In the genomic region with DNA sequence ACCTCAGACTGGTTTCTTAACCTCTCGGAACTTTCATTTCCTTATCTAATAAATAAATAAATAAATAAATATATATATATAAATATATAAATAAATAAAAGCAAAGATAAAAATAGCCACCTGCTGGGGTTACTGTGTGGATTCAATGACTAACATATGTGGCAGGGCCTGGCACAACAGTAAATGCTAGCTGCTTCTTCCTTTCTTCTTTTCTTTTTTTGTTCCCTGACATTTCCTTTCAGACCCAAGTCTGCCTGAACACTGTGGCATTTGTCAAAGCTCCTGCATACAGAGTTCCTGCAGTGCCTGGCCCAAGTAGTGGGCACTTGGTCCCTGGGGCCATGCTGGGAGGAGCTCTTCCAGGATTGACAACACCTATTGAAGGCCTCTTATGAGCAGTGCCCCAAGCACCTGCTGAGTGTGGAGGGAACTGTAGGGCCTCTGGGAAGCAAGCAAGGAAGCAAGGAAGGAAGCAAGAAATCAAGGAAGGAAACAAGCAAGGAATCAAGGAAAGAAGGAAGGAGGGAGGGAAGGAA, we compare ENCODE assay signal across 12 mouse cellular contexts.
A peak's percentile ranks its signal among the peaks of the same experiment; 100 is the strongest.
DNase-seq lines count a peak whose midpoint lies in the region; ATAC-seq lines count a peak whose summit lies in the region.
"Had no signal": no experiment of that assay in that cellular context is flagged by ENCODE, and none has a peak within 500 bp of the region (broad histone marks: within the 10 kb centered on the region; RNA-seq: fewer than 3 reads in every experiment).

No protein-coding gene starts in this region.

- no peak for DNase-seq in forebrain, embryonic 11.5 days (ENCODE audit: low spot score)
- no peak for DNase-seq in cerebellum, postnatal 36 days
- no peak for DNase-seq in adipocyte (ENCODE audit: low spot score)
- no peak for DNase-seq in layer of hippocampus, postnatal 25 days (ENCODE audit: extremely low spot score in 1 of 2, low spot score in 1 of 2)
- no peak for DNase-seq in kidney, adult 9 months
- DNase-seq: gastrocnemius, postnatal 10 days had no signal

- H3K4me3 ChIP-seq in embryonic facial prominence, embryonic 12.5 days = no peak overlapping the region
- no peak overlapping the region for H3K4me3 ChIP-seq in forebrain, embryonic 11.5 days (ENCODE audit: low read depth, low read length)
- H3K4me3 ChIP-seq in hindbrain, embryonic 13.5 days = no peak overlapping the region
- H3K4me3 ChIP-seq in midbrain, embryonic 13.5 days (replicated peaks) = no peak overlapping the region
- H3K4me3 ChIP-seq: kidney, embryonic 15.5 days; liver, embryonic 12.5 days had no signal

- H3K27me3 ChIP-seq in embryonic facial prominence, embryonic 12.5 days = no peaks in the 10 kb centered on the region
- no peaks in the 10 kb centered on the region for H3K27me3 ChIP-seq in forebrain, embryonic 11.5 days (ENCODE audit: control insufficient read depth, insufficient read depth, low read length)
- H3K27me3 ChIP-seq in hindbrain, embryonic 13.5 days = no peaks in the 10 kb centered on the region
- H3K27me3 ChIP-seq in midbrain, embryonic 13.5 days = no peaks in the 10 kb centered on the region
- H3K27me3 ChIP-seq: kidney, embryonic 15.5 days had no signal

- no peak overlapping the region for H3K9ac ChIP-seq in embryonic facial prominence, embryonic 12.5 days
- H3K9ac ChIP-seq in forebrain, embryonic 11.5 days (ENCODE audit: low read length) = no peak overlapping the region
- no peak overlapping the region for H3K9ac ChIP-seq in hindbrain, embryonic 13.5 days
- no peak overlapping the region for H3K9ac ChIP-seq in midbrain, embryonic 13.5 days (replicated peaks)
- H3K9ac ChIP-seq: kidney, embryonic 15.5 days; liver, embryonic 12.5 days had no signal

- ATAC-seq in embryonic facial prominence, embryonic 12.5 days (ENCODE audit: insufficient number of reproducible peaks, insufficient read depth, low FRiP score, low TSS enrichment) = no peak
- ATAC-seq in forebrain, embryonic 11.5 days (replicated peaks; ENCODE audit: low FRiP score) = peak; percentile 69; the same call in 1 of the 2 replicates
- ATAC-seq in hindbrain, embryonic 13.5 days (ENCODE audit: low FRiP score) = no peak
- ATAC-seq in midbrain, embryonic 13.5 days = 0 out of 2 replicates have a peak, but pooled peaks have one; percentile 49
- ATAC-seq: liver, embryonic 12.5 days had no signal

- no peaks in the 10 kb centered on the region for H3K36me3 ChIP-seq in embryonic facial prominence, embryonic 12.5 days
- H3K36me3 ChIP-seq in forebrain, embryonic 11.5 days (ENCODE audit: control insufficient read depth, insufficient read depth, low read length) = no peaks in the 10 kb centered on the region
- H3K36me3 ChIP-seq in hindbrain, embryonic 13.5 days = no peaks in the 10 kb centered on the region
- H3K36me3 ChIP-seq in midbrain, embryonic 13.5 days = no peaks in the 10 kb centered on the region
- H3K36me3 ChIP-seq: kidney, embryonic 15.5 days; liver, embryonic 12.5 days had no signal

- no peak overlapping the region for H3K4me2 ChIP-seq in embryonic facial prominence, embryonic 12.5 days (replicated peaks)
- H3K4me2 ChIP-seq in forebrain, embryonic 11.5 days (ENCODE audit: low read depth, low read length, severe bottlenecking) = no peak overlapping the region
- no peak overlapping the region for H3K4me2 ChIP-seq in hindbrain, embryonic 13.5 days
- no peak overlapping the region for H3K4me2 ChIP-seq in midbrain, embryonic 13.5 days (replicated peaks)
- H3K4me2 ChIP-seq: heart, embryonic 11.5 days; kidney, embryonic 15.5 days; liver, embryonic 12.5 days had no signal

- H3K27ac ChIP-seq in embryonic facial prominence, embryonic 12.5 days = peak overlapping the region; percentile 77
- H3K27ac ChIP-seq in forebrain, embryonic 11.5 days (ENCODE audit: low read depth, low read length) = no peak overlapping the region
- H3K27ac ChIP-seq in hindbrain, embryonic 13.5 days = peak overlapping the region; percentile 64
- peak overlapping the region; percentile 32; the same call in 1 of the 2 replicates for H3K27ac ChIP-seq in midbrain, embryonic 13.5 days
- H3K27ac ChIP-seq: liver, embryonic 12.5 days had no signal

- WGBS in embryonic facial prominence, embryonic 12.5 days = 20% methylated on average over 1 of the region's 1 CpGs
- WGBS in forebrain, embryonic 11.5 days = 63% methylated on average over 1 of the region's 1 CpGs
- WGBS in hindbrain, embryonic 13.5 days = 32% methylated on average over 1 of the region's 1 CpGs
- 61% methylated on average over 1 of the region's 1 CpGs for WGBS in midbrain, embryonic 13.5 days

- peaks cover 19% of the 10 kb centered on the region for H3K4me1 ChIP-seq in embryonic facial prominence, embryonic 12.5 days
- H3K4me1 ChIP-seq in forebrain, embryonic 11.5 days (replicated peaks; ENCODE audit: control insufficient read depth, insufficient read depth, low read length) = peaks cover 3% of the 10 kb centered on the region
- H3K4me1 ChIP-seq in hindbrain, embryonic 13.5 days (replicated peaks) = peaks cover 17% of the 10 kb centered on the region
- H3K4me1 ChIP-seq in midbrain, embryonic 13.5 days (replicated peaks) = peaks cover 16% of the 10 kb centered on the region

- no peaks in the 10 kb centered on the region for H3K9me3 ChIP-seq in embryonic facial prominence, embryonic 12.5 days
- H3K9me3 ChIP-seq in forebrain, embryonic 11.5 days (ENCODE audit: control insufficient read depth, low read length) = no peaks in the 10 kb centered on the region
- H3K9me3 ChIP-seq in hindbrain, embryonic 13.5 days = no peaks in the 10 kb centered on the region
- H3K9me3 ChIP-seq in midbrain, embryonic 13.5 days = no peaks in the 10 kb centered on the region
- H3K9me3 ChIP-seq: kidney, embryonic 15.5 days; liver, embryonic 12.5 days had no signal

Comparison
In these comparisons a context has a peak if more than half of its experiments do, and no peak if none do; other contexts are left out.
1. ATAC-seq: peak in forebrain, embryonic 11.5 days (single experiment) and midbrain, embryonic 13.5 days (single experiment); none in embryonic facial prominence, embryonic 12.5 days (single experiment) and hindbrain, embryonic 13.5 days (single experiment).